Mouse (Mus musculus): ENCODE data around the gene Uggt2.

Uggt2 gene

DNA sequence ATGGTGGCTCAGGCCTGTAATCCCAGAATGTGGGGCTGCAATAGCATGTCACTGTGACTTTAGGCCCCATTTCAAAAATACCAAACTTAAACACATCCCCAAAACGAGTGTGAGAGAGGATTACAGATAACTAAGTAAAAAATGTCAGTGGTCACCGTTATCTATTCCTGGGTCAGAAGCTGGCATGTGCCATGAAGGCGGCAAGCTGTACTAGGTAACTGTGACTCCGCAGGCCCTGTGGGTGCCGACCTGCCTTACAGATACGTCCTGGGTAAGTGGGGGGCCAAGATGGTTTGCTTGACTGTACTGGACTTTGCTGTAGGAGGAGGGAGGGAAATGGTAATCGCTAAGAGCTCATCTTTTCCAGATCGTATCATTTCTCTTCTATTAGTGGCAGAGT, 118.3 kb downstream of the Uggt2 start:
- no peak for DNase-seq (ENCODE audit: low spot score)

DNA sequence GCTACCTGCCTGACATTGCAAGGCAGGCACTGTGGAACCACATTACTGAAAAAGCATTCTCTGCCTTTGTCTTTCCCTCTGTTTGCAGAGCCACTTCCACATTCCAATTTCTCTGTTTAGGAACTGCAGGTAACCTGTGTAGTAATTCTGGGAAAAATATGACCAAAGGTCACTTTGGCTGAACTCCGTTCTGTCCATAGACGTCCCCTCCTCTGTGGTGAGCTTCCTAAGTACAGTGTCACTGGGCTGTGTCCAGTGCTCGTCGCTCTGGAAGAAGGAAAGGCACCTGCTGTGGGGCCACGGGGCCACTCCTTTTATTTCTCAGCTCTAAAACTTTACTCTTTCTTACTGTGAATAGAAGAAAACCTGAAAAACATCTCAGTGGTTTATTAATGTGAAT, 118.9 kb downstream of the Uggt2 start:
- DNase-seq (ENCODE audit: low spot score) = no peak

DNA sequence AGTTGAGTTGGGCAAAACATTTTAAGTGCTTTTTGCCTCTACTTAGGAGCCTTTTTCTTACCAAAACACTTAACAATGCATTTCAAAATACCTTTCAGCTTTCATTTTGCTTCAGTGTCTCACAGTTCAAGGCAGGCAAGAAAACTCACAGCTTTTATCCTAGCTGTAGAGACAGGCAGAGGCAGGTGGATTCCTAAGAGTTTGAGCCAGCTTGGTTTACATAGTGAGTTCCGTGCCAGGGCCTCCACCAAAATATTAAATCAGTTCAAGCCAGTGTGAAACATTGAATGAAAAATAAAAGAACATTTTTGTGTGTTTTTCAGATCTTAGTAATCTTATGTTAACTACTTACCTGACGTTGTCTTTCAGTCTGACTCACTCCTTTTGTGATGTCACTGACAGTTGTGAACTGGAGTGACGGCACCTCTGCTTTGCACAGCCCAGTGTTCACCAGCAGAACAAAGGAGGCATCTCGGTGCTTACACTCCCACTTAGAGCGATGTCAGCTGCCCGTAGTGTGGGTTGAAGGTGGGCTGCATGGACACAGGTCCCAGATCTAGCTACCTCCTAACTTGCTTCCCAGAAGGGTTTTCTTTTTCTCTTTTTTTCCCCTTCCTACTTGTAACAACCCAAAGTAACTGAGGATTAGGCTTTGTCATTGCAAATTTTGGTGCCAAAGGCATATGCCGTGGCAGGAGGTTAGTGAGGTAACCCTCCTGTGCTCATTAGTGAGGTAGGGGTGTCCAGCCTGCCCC, 119.5 kb downstream of the Uggt2 start:
- no peak for DNase-seq (ENCODE audit: low spot score)

DNA sequence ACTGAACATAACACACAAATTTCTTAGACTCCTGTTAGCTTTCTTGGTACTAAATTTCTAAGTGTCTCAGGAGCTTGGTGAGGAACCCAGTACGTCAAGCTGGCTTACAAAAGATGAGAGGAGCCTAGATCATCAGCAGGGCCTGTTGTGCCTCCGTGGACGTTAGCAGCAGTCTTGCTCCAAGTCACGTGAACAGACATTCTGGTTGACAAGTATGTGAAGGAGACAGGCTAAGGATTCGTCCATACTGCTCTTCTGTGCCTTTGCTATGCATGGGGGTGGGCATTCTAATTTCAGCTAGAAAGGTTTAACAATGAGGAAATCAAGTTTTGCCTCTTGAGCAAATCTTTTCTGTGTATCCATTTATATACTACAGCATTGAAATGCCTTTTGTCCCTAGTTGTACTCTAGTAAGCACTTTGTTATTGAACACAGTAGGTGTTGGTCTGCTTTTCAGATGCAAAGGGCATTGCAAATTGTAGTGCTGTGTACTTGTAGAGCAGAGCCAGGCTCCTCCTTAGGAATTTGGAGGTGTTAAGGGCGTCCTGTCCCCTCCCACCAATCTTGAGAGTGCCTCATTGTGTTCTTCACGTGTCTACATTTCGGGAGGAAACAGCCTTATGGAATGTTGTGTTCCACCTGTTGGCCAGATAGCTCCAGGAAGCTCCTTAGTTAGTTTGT, 122.0 kb downstream of the Uggt2 start:
- no peak for DNase-seq (ENCODE audit: low spot score)

DNA sequence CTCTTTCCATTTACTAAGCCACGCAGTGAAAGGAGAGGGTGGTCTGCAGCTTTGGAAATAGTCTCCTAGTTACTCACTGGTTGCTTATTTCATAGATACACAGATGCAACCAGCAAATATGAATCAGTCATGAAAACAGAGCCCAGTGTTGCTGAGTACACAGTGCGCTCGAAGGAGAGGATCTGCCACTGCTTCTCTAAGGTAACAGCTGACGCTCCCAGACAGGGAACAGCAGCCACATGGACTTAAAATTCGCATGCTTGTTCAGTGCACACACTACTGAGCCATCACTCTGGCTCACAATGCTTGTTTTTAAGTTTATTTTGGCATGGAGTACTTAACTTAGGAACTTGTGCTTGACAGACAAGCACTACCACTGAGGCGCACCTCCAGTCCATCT, 127.0 kb downstream of the Uggt2 start:
- DNase-seq (ENCODE audit: low spot score) = no peak

DNA sequence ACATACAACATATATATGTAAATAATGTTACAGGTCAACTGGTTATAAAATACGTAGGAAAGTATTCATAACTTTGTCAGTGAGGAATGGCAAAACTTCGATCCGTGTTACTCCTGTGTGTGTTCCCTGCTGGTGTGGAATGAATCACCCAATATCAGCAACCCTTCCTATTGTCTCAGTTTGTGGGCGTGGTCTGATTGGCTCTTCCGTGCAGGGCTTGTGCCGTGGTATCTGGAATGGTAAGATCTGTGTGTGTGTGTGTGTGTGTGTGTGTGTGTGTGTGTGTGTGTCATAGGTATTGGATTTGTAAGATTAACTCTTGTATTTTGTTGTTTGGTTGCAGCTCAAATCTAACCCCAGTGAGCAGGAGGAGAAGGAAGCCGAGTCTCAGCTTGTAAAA, 131.6 kb downstream of the Uggt2 start:
- no peak for DNase-seq (ENCODE audit: low spot score)

DNA sequence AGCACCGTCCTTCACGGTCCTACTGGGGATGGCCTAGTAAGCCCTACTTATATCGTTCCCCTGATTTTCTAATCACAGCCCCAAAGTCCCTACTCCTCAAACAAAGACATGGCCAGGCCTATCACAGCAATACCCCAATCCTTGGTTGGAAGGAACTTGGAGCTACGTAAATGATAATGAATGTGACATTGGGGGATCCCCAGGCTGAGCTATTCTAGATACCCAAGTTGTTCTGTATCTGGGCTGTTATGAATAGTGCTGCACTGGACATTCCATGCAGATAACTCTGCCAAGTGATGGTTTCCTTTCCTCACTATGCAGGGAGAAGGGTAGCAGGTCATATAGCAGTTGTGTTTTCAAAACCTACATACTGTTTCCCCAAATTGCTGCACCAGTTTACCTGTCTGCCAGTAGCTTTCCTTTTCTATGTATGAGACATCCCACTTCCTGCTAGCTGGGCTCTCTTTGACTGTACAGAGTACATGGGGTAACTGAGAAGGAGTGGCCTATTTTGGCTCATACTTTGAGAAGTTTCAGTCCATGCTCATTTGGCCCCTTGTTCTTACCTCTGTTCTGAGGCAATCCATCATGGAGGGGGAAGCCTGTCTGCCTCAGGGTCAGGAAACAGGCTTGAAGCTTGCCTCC, 133.8 kb downstream of the Uggt2 start:
- DNase-seq (ENCODE audit: low spot score) = no peak

DNA sequence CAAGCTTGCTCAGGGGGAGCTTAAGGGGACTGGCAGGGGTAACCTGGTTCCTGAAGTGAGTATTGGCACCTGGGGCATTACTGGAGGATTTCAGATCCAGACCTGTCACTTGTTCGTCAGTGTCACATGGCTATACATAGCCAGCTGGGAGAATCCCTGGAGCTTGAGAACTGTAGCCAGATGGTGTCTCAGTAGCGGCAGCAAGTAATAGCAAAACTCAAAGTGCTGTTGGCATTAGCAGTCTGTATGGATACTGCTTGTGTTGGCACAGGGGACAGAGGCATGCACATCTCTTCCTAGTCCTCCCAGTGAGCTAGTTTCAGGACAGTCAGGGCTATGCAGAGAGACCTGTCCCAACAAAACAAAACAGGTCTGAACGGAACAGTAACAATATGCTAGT, 141.2 kb downstream of the Uggt2 start:
- DNase-seq (ENCODE audit: low spot score) = no peak

DNA sequence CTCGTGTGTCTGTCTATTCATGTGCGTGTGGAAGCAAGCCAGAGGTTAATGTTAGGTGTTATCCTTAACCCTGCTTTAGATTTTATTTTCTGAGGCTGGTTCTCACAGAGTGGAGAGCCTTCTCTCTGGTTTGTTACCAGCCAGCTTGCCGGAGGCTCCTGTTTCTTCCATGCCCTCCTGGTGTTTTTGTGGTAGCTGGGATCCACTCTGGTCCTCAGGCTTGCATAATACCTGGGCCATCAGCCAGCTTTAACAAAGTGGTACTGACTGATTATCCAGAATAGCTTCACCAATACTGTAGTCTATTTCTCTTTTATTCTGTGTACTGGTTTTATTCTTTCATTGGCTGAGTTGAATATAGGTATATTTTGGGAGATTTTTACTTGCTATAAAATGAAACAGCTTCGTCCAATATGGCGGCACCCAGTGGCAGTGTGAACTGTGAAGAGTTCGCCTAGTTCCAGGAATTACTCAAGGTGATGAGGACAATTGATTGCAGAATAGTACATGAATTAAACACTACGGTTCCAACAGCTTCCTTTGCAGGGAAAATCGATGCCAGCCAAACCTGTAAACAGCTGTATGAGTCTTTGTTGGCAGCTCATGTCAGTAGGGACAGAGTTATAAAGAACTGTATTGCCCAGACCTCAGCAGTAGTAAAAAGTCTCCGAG, 147.2 kb downstream of the Uggt2 start:
- peak; percentile 43 for DNase-seq (ENCODE audit: low spot score)

DNA sequence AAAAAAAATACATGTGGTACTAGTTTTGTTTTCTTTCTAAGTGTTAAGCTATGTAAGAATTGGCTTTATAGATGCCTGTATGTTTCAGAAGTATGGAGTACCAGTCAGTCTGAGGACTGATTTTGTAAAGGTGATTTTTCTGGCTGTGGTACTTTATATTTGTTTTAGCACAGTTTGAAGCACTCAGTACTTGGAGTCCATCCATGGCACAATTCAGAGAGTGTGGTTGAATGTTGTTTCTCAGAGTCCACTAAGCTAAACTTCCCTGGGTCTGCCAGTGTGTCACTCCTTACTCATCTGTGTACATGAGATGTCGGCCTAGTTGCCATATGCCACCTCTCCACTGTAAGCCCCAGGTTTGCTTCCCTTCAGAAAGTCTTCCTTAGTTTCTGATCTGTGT, 150.4 kb downstream of the Uggt2 start:
- DNase-seq (ENCODE audit: low spot score) = peak; percentile 39

DNA sequence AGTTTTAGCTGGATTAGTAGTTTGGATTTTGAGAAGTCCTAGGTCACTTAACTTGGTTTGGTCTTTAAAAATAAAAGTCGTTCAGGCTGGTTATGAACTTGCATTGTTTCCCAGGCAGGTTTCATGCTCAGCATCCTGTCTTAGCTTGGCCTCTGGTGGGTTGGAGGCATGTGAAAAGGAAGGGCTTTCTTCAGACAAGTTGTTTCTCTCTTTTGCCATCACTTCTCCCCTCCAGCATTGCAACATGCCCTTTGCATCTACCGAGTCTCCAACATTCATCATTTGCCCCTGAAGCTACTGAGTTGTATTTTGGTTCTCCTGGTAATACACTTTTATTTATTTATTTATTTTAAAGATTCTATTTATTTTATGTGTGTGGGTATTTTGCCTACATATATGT, 154.5 kb downstream of the Uggt2 start:
- no peak for DNase-seq (ENCODE audit: low spot score)

DNA sequence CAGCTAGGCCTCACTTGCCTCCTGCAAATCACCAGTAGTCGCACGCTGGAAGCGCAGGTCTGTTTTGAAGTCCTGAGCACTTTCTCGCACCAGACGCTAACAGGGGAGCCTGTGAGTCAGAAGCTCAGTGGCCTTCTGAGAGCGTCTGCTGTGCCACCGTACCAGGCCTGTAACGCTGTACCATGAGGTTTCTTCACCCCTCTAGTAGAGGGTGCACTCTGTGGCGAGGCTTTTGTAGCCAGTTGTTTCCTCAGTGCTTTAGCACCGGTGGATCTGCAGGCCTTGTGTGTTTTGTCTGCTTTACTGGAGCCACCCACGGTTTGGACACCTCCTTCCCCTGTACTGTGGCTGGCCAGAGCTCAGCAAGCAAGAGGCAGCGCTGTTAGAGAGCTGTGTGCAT, 157.2 kb downstream of the Uggt2 start:
- DNase-seq (ENCODE audit: low spot score) = no peak

DNA sequence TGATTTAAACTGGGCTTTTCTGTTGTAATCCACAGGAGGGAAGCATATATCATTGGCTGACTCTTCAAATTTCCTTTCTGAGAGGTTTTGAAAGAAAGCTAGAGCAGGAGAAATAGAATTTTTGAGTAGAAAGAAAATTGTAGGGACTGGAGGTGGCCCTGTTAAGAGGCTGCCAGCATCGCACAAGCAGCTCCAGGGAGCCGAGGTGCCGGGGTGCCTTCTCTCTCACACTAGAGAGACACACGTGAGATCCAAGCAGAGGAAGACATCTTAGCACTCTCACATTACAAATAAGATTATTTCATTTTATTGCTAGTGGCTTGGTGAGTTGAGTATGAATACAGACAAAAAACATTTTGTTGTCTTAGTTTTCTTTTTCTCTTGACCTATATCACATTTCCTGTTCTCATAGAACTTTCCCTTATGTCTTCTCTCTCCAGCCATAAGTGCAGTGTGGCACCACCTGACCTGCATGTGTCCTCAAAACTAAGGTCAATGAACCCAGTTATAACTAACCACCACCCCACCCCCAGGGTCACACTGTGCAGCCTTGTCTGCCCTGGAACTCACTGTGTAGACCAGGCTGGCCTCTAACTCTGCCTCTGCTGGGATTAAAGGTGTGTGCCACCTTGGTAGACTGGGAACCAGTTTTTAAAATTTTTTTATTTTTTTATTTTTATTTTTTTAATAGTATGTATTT, 158.3 kb downstream of the Uggt2 start:
- DNase-seq (ENCODE audit: low spot score) = no peak

DNA sequence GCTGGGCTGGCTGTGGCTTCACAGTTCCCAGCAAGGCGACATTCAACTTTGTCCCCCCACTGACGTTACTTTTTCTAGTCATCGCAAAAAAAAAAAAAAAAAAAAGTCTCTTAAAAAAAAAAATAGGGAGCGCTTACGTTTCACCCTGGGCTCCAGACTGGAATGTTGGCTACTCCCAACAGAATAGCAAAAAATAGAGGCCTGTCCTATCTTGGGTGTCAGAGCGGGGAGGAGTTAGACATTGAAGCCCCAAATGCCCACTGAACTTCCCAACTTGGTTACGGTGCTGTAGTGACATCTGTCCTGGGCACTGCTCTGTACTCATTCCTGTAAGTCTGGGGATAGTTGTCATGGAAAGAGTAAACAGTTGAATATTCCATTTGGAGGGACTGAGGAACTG, 160.7 kb downstream of the Uggt2 start:
- peak; percentile 25 for DNase-seq (ENCODE audit: low spot score)

DNA sequence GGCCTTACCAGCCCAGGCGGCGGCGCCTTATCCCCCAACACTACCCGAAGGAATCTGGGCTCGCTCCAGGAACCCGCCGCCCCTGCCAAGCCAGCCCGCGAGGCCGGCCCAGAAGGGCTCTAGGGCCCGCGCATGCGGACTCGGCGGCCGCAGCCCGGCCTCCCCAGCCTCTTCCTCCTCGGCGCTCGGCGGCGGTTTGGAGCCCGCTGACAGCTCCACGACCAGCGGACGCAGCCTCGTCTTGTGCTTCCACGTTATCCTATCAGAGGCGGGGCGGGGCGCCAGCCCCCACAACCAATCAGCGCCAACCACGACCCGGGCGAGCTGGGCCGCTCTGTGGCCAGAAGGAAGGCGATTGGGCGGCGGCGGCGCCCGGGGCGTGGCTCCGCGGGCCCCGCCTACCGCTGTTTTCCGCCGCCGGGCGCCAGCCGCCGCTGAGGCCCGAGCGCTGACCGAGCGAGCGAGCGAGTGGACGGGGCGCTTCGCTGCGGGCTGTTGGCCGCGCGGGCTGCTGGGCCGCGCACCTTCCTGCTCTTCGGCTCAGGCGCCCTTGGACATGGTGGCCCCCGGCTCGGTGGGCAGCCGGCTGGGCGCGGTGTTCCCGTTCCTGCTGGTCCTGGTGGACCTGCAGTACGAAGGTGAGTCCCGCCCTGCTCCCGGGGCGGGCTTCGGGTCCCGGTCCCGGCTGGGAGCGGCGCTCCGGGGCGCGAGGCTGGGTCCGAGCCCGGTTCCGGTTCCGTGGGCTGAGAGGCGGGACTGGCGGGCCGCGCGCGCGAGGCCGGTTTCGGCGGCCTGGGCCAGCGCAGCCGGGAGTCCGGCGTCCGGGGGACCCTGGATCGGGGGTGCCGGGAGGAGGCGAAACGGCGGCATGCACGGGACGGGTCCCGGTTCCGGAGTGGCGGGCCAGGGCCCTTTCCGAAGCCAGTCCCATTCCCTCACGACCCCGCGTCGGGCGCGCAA, 161.4 kb downstream of the Uggt2 start, which contains the start of gene Dnajc3:
TSS of gene Dnajc3 (plus strand) at position 444 of the 960 bp plus-strand sequence.
- DNase-seq (ENCODE audit: low spot score) = peak; percentile 100

DNA sequence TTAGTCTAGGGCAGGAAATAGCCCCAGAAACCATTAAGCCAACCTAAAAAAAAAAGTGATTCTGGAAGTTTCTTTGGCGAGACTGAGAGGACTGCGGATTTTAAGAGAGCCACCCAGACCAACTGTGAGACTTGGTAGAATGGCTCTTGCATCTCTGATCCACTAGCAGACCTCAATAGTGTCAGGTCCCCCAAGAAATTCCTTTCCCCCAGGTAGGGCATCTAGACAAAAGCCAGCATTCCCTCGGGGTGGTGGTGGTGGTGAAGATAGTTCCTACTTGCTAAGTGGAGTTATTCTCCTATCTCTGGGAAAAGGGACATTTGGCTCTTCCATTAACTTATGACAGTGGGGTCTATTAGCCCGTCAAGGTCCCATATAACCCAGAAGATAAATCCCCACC, 162.3 kb downstream of the Uggt2 start:
- DNase-seq (ENCODE audit: low spot score) = no peak

DNA sequence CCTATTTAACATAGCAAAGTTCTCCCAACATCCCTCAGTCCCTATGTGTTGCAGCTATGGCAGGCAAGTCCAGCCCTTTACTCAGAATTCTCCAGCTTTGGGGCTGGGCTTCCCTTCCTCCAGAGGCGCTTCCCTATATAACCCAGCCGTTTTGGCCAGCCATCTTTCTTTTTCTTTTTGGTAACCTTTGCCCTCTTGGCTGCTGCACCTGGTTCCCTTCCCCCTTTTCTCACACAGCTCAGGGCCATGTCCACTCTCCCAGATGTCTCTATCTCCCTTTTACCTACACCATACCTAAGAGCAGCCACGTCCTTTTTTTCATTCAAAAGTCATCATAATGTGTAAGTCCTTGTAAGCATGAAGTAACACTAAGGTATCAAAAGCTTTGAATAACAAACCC, 163.0 kb downstream of the Uggt2 start:
- no peak for DNase-seq (ENCODE audit: low spot score)

All from lung, postnatal 25 days (tissue).